Mouse (Mus musculus) kidney, adult 2 months (tissue): Measurements from ENCODE around the gene Col20a1. TPM values are rescaled to one million over a fixed set of nuclear protein-coding genes. Genes with fewer than 3 reads are reported as not detected.

ENCODE experiments used
- DNase-seq: peaks from one replicate; pipeline ENCODE4 v3.0.0; 2021
- H3K27ac ChIP-seq: fragments of 200-500 bp; 2 replicates; pipeline ENCODE4 v1.5.1; 2012; ENCODE audit warnings: low read depth, low read length, control low read depth, inconsistent platforms; ENCODE audit not compliant: insufficient read depth
- H3K27me3 ChIP-seq: fragments of 200-500 bp; replicated peaks from 2 replicates; pipeline ENCODE4 v1.6.1; 2012; ENCODE audit warnings: mild to moderate bottlenecking, moderate library complexity, low read length, inconsistent platforms; ENCODE audit not compliant: control insufficient read depth, insufficient read depth
- H3K36me3 ChIP-seq: fragments of 200-500 bp; 2 replicates; pipeline ENCODE4 v1.6.1; 2012; ENCODE audit warnings: mild to moderate bottlenecking, moderate library complexity, low read length, inconsistent platforms; ENCODE audit not compliant: control insufficient read depth, insufficient read depth
- H3K4me1 ChIP-seq: fragments of 200-500 bp; 2 replicates; pipeline ENCODE4 v1.6.1; 2011; ENCODE audit warnings: low read length; ENCODE audit not compliant: control insufficient read depth, insufficient read depth
- H3K4me3 ChIP-seq: fragments of 200-500 bp; 2 replicates; pipeline ENCODE4 v1.5.1; 2011; ENCODE audit warnings: mild to moderate bottlenecking, low read depth, low read length, control low read depth; ENCODE audit not compliant: insufficient read depth
- CTCF ChIP-seq: fragments of 200-500 bp; conservative IDR thresholded peaks from 2 replicates; pipeline ENCODE4 v1.5.1; 2011; ENCODE audit warnings: low read depth, mild to moderate bottlenecking, control low read depth, low read length, moderate library complexity, mixed read lengths; ENCODE audit not compliant: insufficient read depth, insufficient read length
- POLR2A ChIP-seq: fragments of 200-500 bp; IDR thresholded peaks from one replicate; pipeline ENCODE4 v1.6.1; 2011; ENCODE audit warnings: low read depth, low read length, control low read depth
- WGBS: fragments of 180-500 bp; shearing (Covaris S2); methylation state at CpG from one replicate; pipeline ENCODE4 v1.1.7; 2018; 5-methylcytosine and 5-hydroxymethylcytosine counted together
- polyA plus RNA-seq: library from polyadenylated mRNA; depleted of rRNA; stranded (reverse); fragments of >200 nt; gene quantifications from 2 replicates; pipeline ENCODE4 v1.2.3, GENCODE M21; 2012

The Col20a1 gene
- polyA plus RNA-seq, 1 experiment = 1.2 TPM

DNA sequence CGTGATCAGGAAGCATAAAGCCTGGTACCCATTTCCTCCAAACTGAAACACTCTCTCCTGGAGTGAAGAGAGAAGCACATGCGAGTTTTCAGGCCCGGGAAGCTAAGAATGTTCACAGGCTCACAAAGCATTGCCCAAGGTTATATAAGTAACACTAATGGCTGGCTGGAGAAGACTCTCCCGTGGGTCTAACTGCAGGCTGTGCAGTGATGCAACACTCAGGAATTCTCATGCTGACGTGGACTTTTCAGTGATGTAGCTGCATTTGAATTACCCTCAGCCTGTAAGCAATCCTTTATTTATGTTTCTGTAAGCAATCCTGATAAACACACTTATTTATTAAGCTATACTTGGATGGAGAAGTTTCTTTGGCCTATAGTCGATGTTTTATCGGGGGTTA, 26.7 kb upstream of the Col20a1 start:
- Histone ChIP-seq H3K36me3 (no peaks in the 10 kb centered on the region), H3K4me3 (no peak overlapping the region), H3K27me3 (no peaks in the 10 kb centered on the region), H3K4me1 (no peaks in the 10 kb centered on the region; the same call in 1 of the 2 replicates), H3K27ac (no peak overlapping the region)
- TF ChIP-seq POLR2A = no peak
- no peak for TF ChIP-seq CTCF
- no peak for DNase-seq
- 64% methylated on average over 7 of the region's 7 CpGs for WGBS

DNA sequence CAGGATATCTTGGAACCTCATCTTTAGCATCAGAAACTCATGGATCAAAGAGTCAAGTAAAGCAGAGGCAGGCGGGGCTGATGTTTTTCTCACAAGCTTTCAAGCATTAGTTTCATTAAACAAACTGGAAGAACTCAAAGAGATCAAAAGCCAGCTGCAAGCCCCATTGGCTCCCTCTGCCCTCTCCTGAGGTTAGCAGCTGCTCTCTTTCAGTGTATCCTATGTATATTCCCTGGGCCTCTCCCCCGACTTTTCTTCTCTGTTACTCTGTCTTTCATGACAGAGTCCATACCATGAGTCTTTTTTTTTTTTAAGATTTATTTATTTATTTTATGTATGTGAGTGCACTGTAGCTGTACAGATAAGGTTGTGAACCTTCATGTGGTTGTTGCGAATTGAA, 26.1 kb upstream of the Col20a1 start:
- no peak overlapping the region for H3K27ac ChIP-seq
- H3K27me3 ChIP-seq = no peaks in the 10 kb centered on the region
- no peaks in the 10 kb centered on the region for H3K4me1 ChIP-seq
- TF ChIP-seq POLR2A = no peak
- TF ChIP-seq CTCF = no peak
- no peak for DNase-seq
- H3K4me3 ChIP-seq = no peak overlapping the region
- H3K36me3 ChIP-seq = no peaks in the 10 kb centered on the region
- WGBS = 64% methylated on average over 3 of the region's 3 CpGs

DNA sequence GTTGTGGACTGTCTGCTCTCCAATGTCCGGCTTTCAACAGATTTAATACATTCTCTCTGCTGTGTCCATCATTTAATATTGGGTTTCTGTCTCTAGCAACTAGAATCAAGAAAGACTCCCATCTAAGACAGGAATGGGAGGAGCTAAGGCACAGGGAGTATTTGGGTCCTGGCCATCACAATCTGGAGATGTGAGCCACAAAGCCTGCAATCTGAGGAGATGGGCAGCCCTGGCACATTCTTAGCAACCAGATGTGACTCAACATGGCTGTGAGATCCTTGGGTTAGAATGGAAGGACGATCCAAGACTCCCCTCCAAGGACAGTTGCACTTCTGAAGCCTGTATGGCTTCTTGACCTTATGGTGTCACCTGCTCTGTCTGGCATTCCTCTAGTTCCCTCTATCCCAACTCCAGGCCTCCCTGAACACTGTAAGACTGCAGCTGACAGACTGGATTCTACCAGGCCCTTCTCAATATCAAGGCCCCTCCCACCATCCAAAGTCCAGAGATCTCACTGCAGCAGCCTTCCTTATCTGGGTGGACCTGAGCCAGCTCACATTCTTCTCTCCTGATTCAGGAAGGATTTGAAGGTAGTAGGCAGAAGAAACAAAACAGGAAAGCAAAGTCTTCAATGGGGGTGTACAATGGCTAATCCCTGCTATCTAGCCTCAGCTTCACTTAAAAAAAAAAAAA, 23.6 kb upstream of the Col20a1 start:
- no peak for TF ChIP-seq POLR2A
- TF ChIP-seq CTCF = no peak
- H3K27ac ChIP-seq = no peak overlapping the region
- no peaks in the 10 kb centered on the region for H3K4me1 ChIP-seq
- DNase-seq = peak; percentile 28
- H3K36me3 ChIP-seq = no peaks in the 10 kb centered on the region
- 70% methylated on average over 2 of the region's 2 CpGs for WGBS
- no peak overlapping the region for H3K4me3 ChIP-seq
- no peaks in the 10 kb centered on the region for H3K27me3 ChIP-seq

- no peaks in the 10 kb centered on the region for H3K36me3 ChIP-seq
- no peaks in the 10 kb centered on the region for H3K27me3 ChIP-seq
- H3K4me3 ChIP-seq = no peak overlapping the region
- H3K4me1 ChIP-seq = no peaks in the 10 kb centered on the region; the same call in 1 of the 2 replicates
- DNase-seq = peak; percentile 81
- TF ChIP-seq POLR2A = no peak
- TF ChIP-seq CTCF = peak; percentile 87
- WGBS = 2% methylated on average over 5 of the region's 5 CpGs
- H3K27ac ChIP-seq = no peak overlapping the region
These were observed 22.4 kb upstream of the Col20a1 start for GRCm38 (mm10) chr2:180963956-180964355.

- 4% methylated on average over 14 of the region's 14 CpGs for WGBS
- H3K27ac ChIP-seq = peak overlapping the region; percentile 88
- H3K36me3 ChIP-seq = no peaks in the 10 kb centered on the region
- TF ChIP-seq CTCF (peak; percentile 26; the same call in 1 of the 2 replicates), POLR2A (no peak)
- H3K4me1 ChIP-seq = no peaks in the 10 kb centered on the region; the same call in 1 of the 2 replicates
- peak; percentile 34 for DNase-seq
- H3K4me3 ChIP-seq = peak overlapping the region; percentile 73
- H3K27me3 ChIP-seq = no peaks in the 10 kb centered on the region
These were observed 20.0 kb upstream of the Col20a1 start for GRCm38 (mm10) chr2:180966092-180966882.

- Histone ChIP-seq H3K27ac (peak within 1 kb of the TSS; percentile 88), H3K4me3 (peak within 1 kb of the TSS; percentile 73), H3K27me3 (no peaks in the 10 kb centered on the region), H3K4me1 (no peaks in the 10 kb centered on the region; the same call in 1 of the 2 replicates), H3K36me3 (no peaks in the 10 kb centered on the region)
- TF ChIP-seq CTCF (no peak), POLR2A (peak; percentile 76)
- DNase-seq = peak; percentile 96
- WGBS = under 1% methylated on average over 57 of the region's 57 CpGs
These were observed 19.1 kb upstream of the Col20a1 start, which contains the start of gene Arfgap1 for GRCm38 (mm10) chr2:180967010-180967763. TSS of gene Arfgap1 (plus strand) at chr2:180967225.

DNA sequence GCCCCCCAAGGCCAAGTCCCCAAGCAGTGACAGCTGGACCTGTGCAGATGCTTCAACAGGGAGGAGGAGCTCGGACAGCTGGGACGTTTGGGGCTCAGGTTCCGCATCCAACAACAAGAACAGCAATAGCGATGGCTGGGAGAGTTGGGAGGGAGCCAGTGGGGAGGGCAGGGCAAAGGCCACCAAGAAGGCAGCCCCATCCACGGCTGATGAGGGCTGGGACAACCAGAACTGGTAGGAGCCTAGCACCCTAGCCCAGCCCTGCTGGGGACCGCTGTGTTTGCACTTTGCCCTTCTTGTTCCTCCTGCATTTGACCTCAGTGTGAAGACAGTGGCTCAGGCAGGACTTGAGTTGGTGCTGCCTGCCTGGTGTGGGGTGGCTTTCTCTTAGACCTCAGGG, 5.2 kb upstream of the Col20a1 start:
- 40% methylated on average over 6 of the region's 6 CpGs for WGBS
- no peak overlapping the region for H3K27ac ChIP-seq
- peak; percentile 81 for DNase-seq
- H3K27me3 ChIP-seq = no peaks in the 10 kb centered on the region
- 0 out of 2 replicates have a peak, but pooled peaks cover 6% of the 10 kb centered on the region for H3K4me1 ChIP-seq
- TF ChIP-seq CTCF (no peak), POLR2A (no peak)
- no peak overlapping the region for H3K4me3 ChIP-seq
- H3K36me3 ChIP-seq = no peaks in the 10 kb centered on the region
